Mouse (Mus musculus): ENCODE measurements around the gene Arf1.
A peak's percentile ranks its signal among the peaks of the same experiment; 100 is the strongest.

DNA sequence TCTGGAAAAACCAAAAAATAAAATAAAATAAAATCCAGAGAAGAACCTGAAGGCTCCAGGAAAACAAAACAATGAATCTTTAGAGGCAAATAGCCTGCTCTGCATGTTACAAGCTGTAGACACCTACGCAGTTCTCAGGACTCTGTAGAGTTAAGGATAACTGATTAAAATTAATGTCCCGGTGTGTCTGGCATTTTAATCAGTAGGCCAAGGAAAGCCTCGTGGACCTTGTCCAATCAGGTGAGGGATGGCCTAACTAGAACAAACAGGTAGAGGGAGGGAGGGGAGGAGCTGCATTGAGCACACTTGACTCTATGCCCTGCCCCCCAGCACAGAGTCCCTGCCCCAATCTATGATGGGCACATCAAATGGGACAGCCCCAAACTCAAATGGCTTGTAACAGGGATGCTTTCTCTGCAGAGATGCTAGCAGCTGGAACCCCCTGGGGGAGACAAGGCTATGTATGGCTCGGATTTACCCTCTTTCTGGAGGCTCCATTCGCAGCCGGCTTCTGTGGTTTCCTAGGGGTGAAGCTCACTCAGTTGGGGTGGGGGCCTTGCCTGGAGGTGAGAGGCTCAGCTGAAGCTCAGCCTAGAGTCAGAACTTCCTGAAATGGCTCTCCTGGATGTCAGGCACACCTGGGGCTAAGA, 53.8 kb downstream of the Arf1 start:
- TF ChIP-seq TBP (conservative IDR thresholded peaks at IDR 0.05; ENCODE audit: low read depth, low read length), result no peak
- peak; percentile 35 for TF ChIP-seq ETS1 (conservative IDR thresholded peaks at IDR 0.05; ENCODE audit: low read depth, low read length)
- TF ChIP-seq CHD2 (IDR thresholded peaks at IDR 0.05; ENCODE audit: low read length), result no peak
- no peak for TF ChIP-seq CTCF (conservative IDR thresholded peaks at IDR 0.05 in 1 of 2, IDR thresholded peaks at IDR 0.05 in 1 of 2; ENCODE audit: low read depth in 2 of 2, low read length in 2 of 2)
- no peak for TF ChIP-seq JUN (IDR thresholded peaks at IDR 0.05; ENCODE audit: insufficient read depth, low read depth, low read length)
- TF ChIP-seq SIN3A (IDR thresholded peaks at IDR 0.05; ENCODE audit: low read length), result no peak
